Mouse (Mus musculus) bone marrow, adult 2 months (tissue): ENCODE measurements around the gene Inca1. TPM values are rescaled to one million over a fixed set of nuclear protein-coding genes. Genes with fewer than 3 reads are reported as not detected.

Experiments used
- H3K27ac ChIP-seq: fragments of 200-500 bp; 2 replicates; pipeline ENCODE4 v1.5.1; 2012; ENCODE audit warnings: low read depth, mild to moderate bottlenecking, control low read depth, inconsistent platforms, low read length; ENCODE audit not compliant: control insufficient read depth, poor library complexity, insufficient read depth
- H3K4me1 ChIP-seq: fragments of 200-500 bp; 2 replicates; pipeline ENCODE4 v1.6.1; 2011; ENCODE audit warnings: low read length; ENCODE audit not compliant: control insufficient read depth, insufficient read depth
- H3K4me3 ChIP-seq: fragments of 200-500 bp; replicated peaks from 2 replicates; pipeline ENCODE3; 2011; ENCODE audit warnings: mild to moderate bottlenecking, low read depth, low read length, control low read depth; ENCODE audit not compliant: control insufficient read depth
- CTCF ChIP-seq: fragments of 200-500 bp; IDR thresholded peaks from 2 replicates; pipeline ENCODE4 v1.5.1; 2011; ENCODE audit warnings: low read length, control low read depth; ENCODE audit not compliant: control insufficient read depth, insufficient read depth
- POLR2A ChIP-seq: fragments of 200-500 bp; IDR thresholded peaks from 2 replicates; pipeline ENCODE4 v1.6.1; 2011; ENCODE audit warnings: low read depth, mild to moderate bottlenecking, control low read depth, low read length, borderline replicate concordance; ENCODE audit not compliant: control insufficient read depth
- WGBS: fragments of 180-500 bp; shearing (Covaris S2); methylation state at CpG from one replicate; pipeline ENCODE4 v1.1.7; 2018; 5-methylcytosine and 5-hydroxymethylcytosine counted together
- polyA plus RNA-seq: library from polyadenylated mRNA; stranded (reverse); fragments of >200 nt; gene quantifications from 2 replicates; pipeline ENCODE4 v1.2.4, GENCODE M21; 2011; ENCODE audit warnings: low replicate concordance; ENCODE audit not compliant: missing spikeins, insufficient read depth, insufficient read length

Gene Inca1
- polyA plus RNA-seq, 1 experiment = not detected

- 64% methylated on average over 3 of the region's 3 CpGs for WGBS
- TF ChIP-seq CTCF (no peak), POLR2A (no peak)
- no peak overlapping the region for H3K27ac ChIP-seq
- H3K4me1 ChIP-seq = no peaks in the 10 kb centered on the region; the same call in 1 of the 2 replicates
- H3K4me3 ChIP-seq = no peak overlapping the region
These were observed 2.6 kb downstream of the Inca1 start for GRCm38 (mm10) chr11:70697376-70697775.

- TF ChIP-seq CTCF = no peak
- no peak for TF ChIP-seq POLR2A
- Histone ChIP-seq H3K27ac (no peak overlapping the region), H3K4me3 (no peak overlapping the region), H3K4me1 (no peaks in the 10 kb centered on the region)
- WGBS = 69% methylated on average over 3 of the region's 3 CpGs
These were observed 6.5 kb downstream of the Inca1 start for GRCm38 (mm10) chr11:70693504-70693903.

- H3K4me1 ChIP-seq = no peaks in the 10 kb centered on the region
- no peak overlapping the region for H3K27ac ChIP-seq
- TF ChIP-seq POLR2A (no peak), CTCF (no peak)
- H3K4me3 ChIP-seq = no peak overlapping the region
- WGBS = 66% methylated on average over 4 of the region's 4 CpGs
These were observed 10.4 kb downstream of the Inca1 start for GRCm38 (mm10) chr11:70689578-70689977.

GRCm38 (mm10) chr11:70688372-70688771, 11.6 kb downstream of the Inca1 start:
- Histone ChIP-seq H3K4me1 (no peaks in the 10 kb centered on the region), H3K4me3 (no peak overlapping the region), H3K27ac (no peak overlapping the region)
- 42% methylated on average over 8 of the region's 8 CpGs for WGBS
- TF ChIP-seq POLR2A (no peak), CTCF (no peak)

GRCm38 (mm10) chr11:70687601-70688199, 12.3 kb downstream of the Inca1 start, which contains the start of gene Camta2:
TSS of gene Camta2 (minus strand) at chr11:70688105.
- Histone ChIP-seq H3K4me1 (no peaks in the 10 kb centered on the region), H3K27ac (peak within 1 kb of the TSS; percentile 92), H3K4me3 (peak within 1 kb of the TSS; percentile 73)
- TF ChIP-seq CTCF = peak; percentile 24
- TF ChIP-seq POLR2A = peak; percentile 59; the same call in 1 of the 2 replicates
- under 1% methylated on average over 55 of the region's 55 CpGs for WGBS

- H3K27ac ChIP-seq = peak overlapping the region; percentile 92
- TF ChIP-seq POLR2A (no peak), CTCF (no peak)
- no peaks in the 10 kb centered on the region for H3K4me1 ChIP-seq
- peak overlapping the region; percentile 73 for H3K4me3 ChIP-seq
- WGBS = 2% methylated on average over 16 of the region's 16 CpGs
These were observed 12.9 kb downstream of the Inca1 start for GRCm38 (mm10) chr11:70686901-70687566.

GRCm38 (mm10) chr11:70683640-70684039, 16.3 kb downstream of the Inca1 start:
- Histone ChIP-seq H3K27ac (no peak overlapping the region), H3K4me3 (no peak overlapping the region), H3K4me1 (peaks cover 4% of the 10 kb centered on the region; the same call in 1 of the 2 replicates)
- TF ChIP-seq CTCF (no peak), POLR2A (no peak)
- 83% methylated on average over 5 of the region's 5 CpGs for WGBS

GRCm38 (mm10) chr11:70681897-70682581, 17.9 kb downstream of the Inca1 start:
- Histone ChIP-seq H3K4me3 (no peak overlapping the region), H3K4me1 (peaks cover 4% of the 10 kb centered on the region; the same call in 1 of the 2 replicates), H3K27ac (no peak overlapping the region)
- TF ChIP-seq POLR2A (no peak), CTCF (no peak)
- 84% methylated on average over 11 of the region's 11 CpGs for WGBS
